Mouse (Mus musculus) heart, embryonic 12.5 days (tissue): ENCODE measurements around the gene Arrb2. TPM values are rescaled to one million over a fixed set of nuclear protein-coding genes. Genes with fewer than 3 reads are reported as not detected.
"Not testable (repeated sequence)": the region's sequence is repeated elsewhere in the genome, so short reads cannot be mapped to it uniquely, and the experiment has no call there.

ENCODE experiments used
- ATAC-seq: fragments of 200-750 bp; cut with Nextera tagmentation; 2 replicates; pipeline ENCODE4 v1.8.0; 2017; ENCODE audit warnings: moderate TSS enrichment, moderate library complexity; ENCODE audit not compliant: insufficient number of reproducible peaks, low FRiP score
- H3K27ac ChIP-seq: fragments of 300-500 bp; sonication (generic); 2 replicates; pipeline ENCODE4 v1.5.1; 2016; ENCODE audit warnings: mild to moderate bottlenecking, moderate library complexity; ENCODE audit not compliant: poor library complexity, severe bottlenecking
- H3K27me3 ChIP-seq: fragments of 300-500 bp; sonication (generic); replicated peaks from 2 replicates; pipeline ENCODE4 v1.6.1; 2016; ENCODE audit warnings: mild to moderate bottlenecking, moderate library complexity
- H3K36me3 ChIP-seq: fragments of 300-500 bp; sonication (generic); 2 replicates; pipeline ENCODE4 v1.6.1; 2016; ENCODE audit warnings: mild to moderate bottlenecking, moderate library complexity
- H3K4me1 ChIP-seq: fragments of 300-500 bp; sonication (generic); replicated peaks from 2 replicates; pipeline ENCODE4 v1.6.1; 2016; ENCODE audit warnings: mild to moderate bottlenecking
- H3K4me2 ChIP-seq: fragments of 300-500 bp; sonication (generic); 2 replicates; pipeline ENCODE4 v1.6.1; 2016; ENCODE audit warnings: mild to moderate bottlenecking, moderate library complexity
- H3K4me3 ChIP-seq: fragments of 300-500 bp; sonication (generic); 2 replicates; pipeline ENCODE4 v1.5.1; 2016; ENCODE audit warnings: mild to moderate bottlenecking
- H3K9ac ChIP-seq: fragments of 300-500 bp; sonication (generic); 2 replicates; pipeline ENCODE4 v1.6.1; 2016; ENCODE audit warnings: mild to moderate bottlenecking, moderate library complexity
- H3K9me3 ChIP-seq: fragments of 300-500 bp; sonication (generic); replicated peaks from 2 replicates; pipeline ENCODE4 v1.6.1; 2016; ENCODE audit warnings: mild to moderate bottlenecking, moderate library complexity
- WGBS: fragments of 180-500 bp; shearing (Covaris S2); methylation state at CpG from one replicate; pipeline ENCODE4 v1.1.7; 2016; 5-methylcytosine and 5-hydroxymethylcytosine counted together
- polyA plus RNA-seq: library from polyadenylated mRNA; unstranded; fragments of >200 nt; fragmentation: Nextera tagmentation; extraction: Ambion mirVana; gene quantifications from 2 replicates; pipeline ENCODE4 v1.2.1, GENCODE M21; 2016

Gene Arrb2
- polyA plus RNA-seq, 1 experiment from 2014 or later: 13.5 TPM

- WGBS: 42% methylated on average over 5 of the region's 5 CpGs
- no peak overlapping the region for H3K9ac ChIP-seq
- H3K36me3 ChIP-seq: no peaks in the 10 kb centered on the region
- no peak overlapping the region for H3K4me2 ChIP-seq
- peak; percentile 76 for ATAC-seq
- H3K4me1 ChIP-seq: peaks cover 24% of the 10 kb centered on the region
- H3K4me3 ChIP-seq: no peak overlapping the region
- peak overlapping the region; percentile 62 for H3K27ac ChIP-seq
- H3K27me3 ChIP-seq: peaks cover 33% of the 10 kb centered on the region
- H3K9me3 ChIP-seq: no peaks in the 10 kb centered on the region
Observed at GRCm38 (mm10) chr11:70467902-70468619, 35.6 kb downstream of the Arrb2 start.

GRCm38 (mm10) chr11:70469764-70470163, 37.3 kb downstream of the Arrb2 start:
- H3K4me2 ChIP-seq: no peak overlapping the region
- H3K27me3 ChIP-seq: peaks cover 16% of the 10 kb centered on the region
- H3K4me1 ChIP-seq: peaks cover 24% of the 10 kb centered on the region
- no peak overlapping the region for H3K9ac ChIP-seq
- no peak overlapping the region for H3K4me3 ChIP-seq
- H3K27ac ChIP-seq: no peak overlapping the region
- WGBS: 81% methylated on average over 3 of the region's 3 CpGs
- H3K36me3 ChIP-seq: no peaks in the 10 kb centered on the region
- no peak for ATAC-seq
- H3K9me3 ChIP-seq: no peaks in the 10 kb centered on the region

- ATAC-seq: no peak
- Histone ChIP-seq H3K27ac (no peak overlapping the region), H3K9me3 (no peaks in the 10 kb centered on the region), H3K36me3 (no peaks in the 10 kb centered on the region), H3K4me1 (peaks cover 12% of the 10 kb centered on the region; the same call in 1 of the 2 replicates), H3K9ac (no peak overlapping the region), H3K4me3 (no peak overlapping the region), H3K4me2 (no peak overlapping the region), H3K27me3 (no peaks in the 10 kb centered on the region)
Observed at GRCm38 (mm10) chr11:70472716-70473115, 40.3 kb downstream of the Arrb2 start.

- not testable (repeated sequence) for H3K9me3 ChIP-seq, H3K27ac ChIP-seq, H3K36me3 ChIP-seq, ATAC-seq, H3K4me2 ChIP-seq, H3K9ac ChIP-seq, H3K4me3 ChIP-seq, H3K27me3 ChIP-seq
- H3K4me1 ChIP-seq: peaks cover 12% of the 10 kb centered on the region; the same call in 1 of the 2 replicates
- WGBS: 77% methylated on average over 5 of the region's 5 CpGs
Observed at GRCm38 (mm10) chr11:70473291-70473690, 40.9 kb downstream of the Arrb2 start.

GRCm38 (mm10) chr11:70474872-70475534, 42.6 kb downstream of the Arrb2 start:
- ATAC-seq: no peak
- no peak overlapping the region for H3K9ac ChIP-seq
- H3K4me1 ChIP-seq: peaks cover 4% of the 10 kb centered on the region; the same call in 1 of the 2 replicates
- no peaks in the 10 kb centered on the region for H3K9me3 ChIP-seq
- H3K27ac ChIP-seq: no peak overlapping the region
- 56% methylated on average over 12 of the region's 12 CpGs for WGBS
- H3K4me3 ChIP-seq: no peak overlapping the region
- no peak overlapping the region for H3K4me2 ChIP-seq
- no peaks in the 10 kb centered on the region for H3K27me3 ChIP-seq
- no peaks in the 10 kb centered on the region for H3K36me3 ChIP-seq

GRCm38 (mm10) chr11:70485498-70485897, 53.1 kb downstream of the Arrb2 start:
- H3K36me3 ChIP-seq: no peaks in the 10 kb centered on the region
- WGBS: 47% methylated on average over 2 of the region's 2 CpGs
- no peak overlapping the region for H3K4me3 ChIP-seq
- H3K4me2 ChIP-seq: no peak overlapping the region
- H3K27me3 ChIP-seq: no peaks in the 10 kb centered on the region
- no peak overlapping the region for H3K27ac ChIP-seq
- H3K9ac ChIP-seq: no peak overlapping the region
- no peaks in the 10 kb centered on the region for H3K9me3 ChIP-seq
- ATAC-seq: no peak
- no peaks in the 10 kb centered on the region for H3K4me1 ChIP-seq

GRCm38 (mm10) chr11:70487816-70488215, 55.4 kb downstream of the Arrb2 start:
- no peaks in the 10 kb centered on the region for H3K27me3 ChIP-seq
- no peak overlapping the region for H3K4me2 ChIP-seq
- no peak overlapping the region for H3K4me3 ChIP-seq
- H3K27ac ChIP-seq: no peak overlapping the region
- no peaks in the 10 kb centered on the region for H3K36me3 ChIP-seq
- no peaks in the 10 kb centered on the region for H3K9me3 ChIP-seq
- WGBS: 25% methylated on average over 4 of the region's 4 CpGs
- H3K9ac ChIP-seq: no peak overlapping the region
- no peaks in the 10 kb centered on the region for H3K4me1 ChIP-seq
- ATAC-seq: no peak

GRCm38 (mm10) chr11:70489138-70489537, 56.7 kb downstream of the Arrb2 start:
- Histone ChIP-seq H3K4me1 (no peaks in the 10 kb centered on the region), H3K9ac (no peak overlapping the region), H3K27me3 (no peaks in the 10 kb centered on the region), H3K27ac (no peak overlapping the region), H3K9me3 (no peaks in the 10 kb centered on the region), H3K4me3 (no peak overlapping the region), H3K4me2 (no peak overlapping the region), H3K36me3 (no peaks in the 10 kb centered on the region)
- no peak for ATAC-seq
- WGBS: 84% methylated on average over 3 of the region's 3 CpGs

GRCm38 (mm10) chr11:70489684-70490083, 57.2 kb downstream of the Arrb2 start:
- H3K9me3 ChIP-seq: no peaks in the 10 kb centered on the region
- no peak overlapping the region for H3K27ac ChIP-seq
- no peaks in the 10 kb centered on the region for H3K27me3 ChIP-seq
- no peak overlapping the region for H3K4me2 ChIP-seq
- no peaks in the 10 kb centered on the region for H3K36me3 ChIP-seq
- WGBS: 83% methylated on average over 6 of the region's 6 CpGs
- no peak for ATAC-seq
- H3K4me3 ChIP-seq: no peak overlapping the region
- H3K4me1 ChIP-seq: no peaks in the 10 kb centered on the region
- no peak overlapping the region for H3K9ac ChIP-seq
